Mouse (Mus musculus) kidney, postnatal 0 days (tissue): ENCODE results near the gene Nrp2. TPM values are rescaled to one million over a fixed set of nuclear protein-coding genes. Genes with fewer than 3 reads are reported as not detected.

ENCODE experiments used
- ATAC-seq: fragments of 200-750 bp; cut with Nextera tagmentation; replicated peaks from 2 replicates; pipeline ENCODE4 v1.8.0; 2017; ENCODE audit warnings: low read depth, moderate number of reproducible peaks, moderate TSS enrichment, moderate library complexity; ENCODE audit not compliant: low FRiP score
- DNase-seq: peaks from one replicate; pipeline ENCODE4 v3.0.0-alpha.2; 2016; ENCODE audit warnings: low spot score
- H3K27ac ChIP-seq: fragments of 300-500 bp; sonication (generic); 2 replicates; pipeline ENCODE4 v1.5.1; 2014; ENCODE audit warnings: mild to moderate bottlenecking
- H3K27me3 ChIP-seq: fragments of 300-500 bp; sonication (generic); 2 replicates; pipeline ENCODE4 v1.6.1; 2014; ENCODE audit warnings: low read length, mixed read lengths; ENCODE audit not compliant: insufficient read depth
- H3K36me3 ChIP-seq: fragments of 300-500 bp; sonication (generic); 2 replicates; pipeline ENCODE4 v1.6.1; 2014; ENCODE audit warnings: low read length, mixed read lengths; ENCODE audit not compliant: insufficient read depth
- H3K4me1 ChIP-seq: fragments of 300-500 bp; sonication (generic); replicated peaks from 2 replicates; pipeline ENCODE4 v1.6.1; 2014; ENCODE audit warnings: antibody characterized with exemption, low read length, mixed read lengths; ENCODE audit not compliant: insufficient read depth
- H3K4me2 ChIP-seq: fragments of 300-500 bp; sonication (generic); 2 replicates; pipeline ENCODE4 v1.6.1; 2014; ENCODE audit warnings: mild to moderate bottlenecking, low read length, moderate library complexity, mixed read lengths
- H3K4me3 ChIP-seq: fragments of 300-500 bp; sonication (generic); replicated peaks from 2 replicates; pipeline ENCODE4 v1.5.1; 2014; ENCODE audit warnings: low read depth, low read length
- H3K9ac ChIP-seq: fragments of 300-500 bp; sonication (generic); 2 replicates; pipeline ENCODE4 v1.6.1; 2014; ENCODE audit warnings: low read depth, low read length
- H3K9me3 ChIP-seq: fragments of 300-500 bp; sonication (generic); replicated peaks from 2 replicates; pipeline ENCODE4 v1.6.1; 2016; ENCODE audit warnings: low read length, inconsistent platforms, mixed read lengths
- CTCF ChIP-seq: IDR thresholded peaks from 2 replicates; pipeline ENCODE4 v1.5.1; 2016; ENCODE audit warnings: antibody characterized with exemption, low read depth, mild to moderate bottlenecking, moderate library complexity
- WGBS: fragments of 180-500 bp; shearing (Covaris S2); extraction: QIAGEN DNeasy Blood & Tissue Kit; methylation state at CpG from one replicate; pipeline ENCODE4 v1.1.7; 2014; 5-methylcytosine and 5-hydroxymethylcytosine counted together
- polyA plus RNA-seq: library from polyadenylated mRNA; unstranded; fragments of >200 nt; fragmentation: Nextera tagmentation; extraction: Ambion mirVana; gene quantifications from 2 replicates; pipeline ENCODE4 v1.2.1, GENCODE M21; 2015

The Nrp2 gene
- polyA plus RNA-seq, 1 experiment from 2014 or later, result 5.6 TPM

GRCm38 (mm10) chr1:62825822-62826765 is 123.0 kb downstream of the Nrp2 start:
- 70% methylated on average over 17 of the region's 17 CpGs for WGBS
- Histone ChIP-seq H3K4me1 (0 out of 2 replicates have a peak, but pooled peaks cover 4% of the 10 kb centered on the region), H3K27me3 (no peaks in the 10 kb centered on the region), H3K4me3 (no peak overlapping the region), H3K4me2 (no peak overlapping the region), H3K27ac (no peak overlapping the region), H3K9ac (no peak overlapping the region), H3K9me3 (no peaks in the 10 kb centered on the region), H3K36me3 (no peaks in the 10 kb centered on the region)
- DNase-seq, result no peak
- TF ChIP-seq CTCF, result no peak
- ATAC-seq, result no peak

- peak overlapping the region; percentile 19; the same call in 1 of the 2 replicates for H3K27ac ChIP-seq
- peak; percentile 52; the same call in 1 of the 2 replicates for ATAC-seq
These were observed 124.2 kb downstream of the Nrp2 start for GRCm38 (mm10) chr1:62827316-62827715.

GRCm38 (mm10) chr1:62828156-62828555 is 125.1 kb downstream of the Nrp2 start:
- H3K36me3 ChIP-seq, result no peaks in the 10 kb centered on the region
- DNase-seq, result no peak
- peak overlapping the region; percentile 19; the same call in 1 of the 2 replicates for H3K27ac ChIP-seq
- TF ChIP-seq CTCF, result no peak
- 34% methylated on average over 4 of the region's 4 CpGs for whole genome bisulfite sequencing
- no peak overlapping the region for H3K9ac ChIP-seq
- H3K4me3 ChIP-seq, result no peak overlapping the region
- no peaks in the 10 kb centered on the region for H3K9me3 ChIP-seq
- no peaks in the 10 kb centered on the region for H3K27me3 ChIP-seq
- 0 out of 2 replicates have a peak, but pooled peaks cover 4% of the 10 kb centered on the region for H3K4me1 ChIP-seq
- ATAC-seq, result 0 out of 2 replicates have a peak, but pooled peaks have one; percentile 40
- H3K4me2 ChIP-seq, result no peak overlapping the region

More at GRCm38 (mm10) chr1:62827316-62827715, 124.2 kb downstream of the Nrp2 start:
- H3K4me1 ChIP-seq, result 0 out of 2 replicates have a peak, but pooled peaks cover 4% of the 10 kb centered on the region
- TF ChIP-seq CTCF, result no peak
- H3K27me3 ChIP-seq, result no peaks in the 10 kb centered on the region
- WGBS, result 47% methylated on average over 10 of the region's 10 CpGs
- no peak overlapping the region for H3K9ac ChIP-seq
- no peak for DNase-seq
- no peaks in the 10 kb centered on the region for H3K9me3 ChIP-seq
- no peak overlapping the region for H3K4me3 ChIP-seq
- H3K4me2 ChIP-seq, result no peak overlapping the region
- H3K36me3 ChIP-seq, result no peaks in the 10 kb centered on the region

GRCm38 (mm10) chr1:62829690-62830417 is 126.8 kb downstream of the Nrp2 start:
- H3K27ac ChIP-seq, result no peak overlapping the region
- H3K27me3 ChIP-seq, result no peaks in the 10 kb centered on the region
- H3K9ac ChIP-seq, result no peak overlapping the region
- DNase-seq, result peak; percentile 45
- ATAC-seq, result no peak
- H3K4me2 ChIP-seq, result no peak overlapping the region
- TF ChIP-seq CTCF, result no peak
- H3K4me3 ChIP-seq, result no peak overlapping the region
- H3K36me3 ChIP-seq, result no peaks in the 10 kb centered on the region
- 0 out of 2 replicates have a peak, but pooled peaks cover 4% of the 10 kb centered on the region for H3K4me1 ChIP-seq
- no peaks in the 10 kb centered on the region for H3K9me3 ChIP-seq
- 69% methylated on average over 4 of the region's 4 CpGs for WGBS

GRCm38 (mm10) chr1:62830418-62830769 is 127.3 kb downstream of the Nrp2 start:
- no peak overlapping the region for H3K9ac ChIP-seq
- WGBS, result 52% methylated on average over 7 of the region's 7 CpGs
- no peaks in the 10 kb centered on the region for H3K27me3 ChIP-seq
- H3K4me1 ChIP-seq, result 0 out of 2 replicates have a peak, but pooled peaks cover 4% of the 10 kb centered on the region
- TF ChIP-seq CTCF, result no peak
- no peak for ATAC-seq
- no peaks in the 10 kb centered on the region for H3K36me3 ChIP-seq
- no peak overlapping the region for H3K27ac ChIP-seq
- no peak for DNase-seq
- H3K4me3 ChIP-seq, result no peak overlapping the region
- no peaks in the 10 kb centered on the region for H3K9me3 ChIP-seq
- no peak overlapping the region for H3K4me2 ChIP-seq
